Mouse (Mus musculus): ENCODE data around the gene Chrna7.

Gene Chrna7

GRCm38 (mm10) chr7:63212084-63212723, at the start of gene Chrna7:
TSS of gene Chrna7 (minus strand) at chr7:63212569.
- peak; percentile 87 for DNase-seq (ENCODE audit: extremely low spot score, low spot score)

GRCm38 (mm10) chr7:63249404-63249803, 37.0 kb upstream of the Chrna7 start:
- no peak for DNase-seq (ENCODE audit: extremely low spot score, low spot score)

GRCm38 (mm10) chr7:63237852-63238516, 25.6 kb upstream of the Chrna7 start:
- no peak for DNase-seq (ENCODE audit: extremely low spot score, low spot score)

GRCm38 (mm10) chr7:63225066-63225780, 12.9 kb upstream of the Chrna7 start:
- DNase-seq (ENCODE audit: extremely low spot score, low spot score), result no peak

- DNase-seq (ENCODE audit: extremely low spot score, low spot score), result no peak
Observed at GRCm38 (mm10) chr7:63211641-63212083, 707 bp downstream of the Chrna7 start.

- DNase-seq (ENCODE audit: extremely low spot score, low spot score), result no peak
Observed at GRCm38 (mm10) chr7:63209501-63209900, 2.9 kb downstream of the Chrna7 start.

GRCm38 (mm10) chr7:63207137-63207536, 5.2 kb downstream of the Chrna7 start:
- no peak for DNase-seq (ENCODE audit: extremely low spot score, low spot score)

- DNase-seq (ENCODE audit: extremely low spot score, low spot score), result no peak
Observed at GRCm38 (mm10) chr7:63195560-63195959, 16.8 kb downstream of the Chrna7 start.

- no peak for DNase-seq (ENCODE audit: extremely low spot score, low spot score)
Observed at GRCm38 (mm10) chr7:63189647-63190534, 22.5 kb downstream of the Chrna7 start.

- DNase-seq (ENCODE audit: extremely low spot score, low spot score), result no peak
Observed at GRCm38 (mm10) chr7:63170063-63170787, 42.1 kb downstream of the Chrna7 start.

GRCm38 (mm10) chr7:63164617-63165016, 47.8 kb downstream of the Chrna7 start:
- no peak for DNase-seq (ENCODE audit: extremely low spot score, low spot score)

GRCm38 (mm10) chr7:63162272-63162864, 50.0 kb downstream of the Chrna7 start:
- DNase-seq (ENCODE audit: extremely low spot score, low spot score), result no peak

- DNase-seq (ENCODE audit: extremely low spot score, low spot score), result no peak
Observed at GRCm38 (mm10) chr7:63153239-63153638, 59.1 kb downstream of the Chrna7 start.

- no peak for DNase-seq (ENCODE audit: extremely low spot score, low spot score)
Observed at GRCm38 (mm10) chr7:63148740-63149139, 63.6 kb downstream of the Chrna7 start.

- no peak for DNase-seq (ENCODE audit: extremely low spot score, low spot score)
Observed at GRCm38 (mm10) chr7:63148321-63148720, 64.0 kb downstream of the Chrna7 start.

GRCm38 (mm10) chr7:63122547-63122946, 89.8 kb downstream of the Chrna7 start:
- no peak for DNase-seq (ENCODE audit: extremely low spot score, low spot score)

GRCm38 (mm10) chr7:63113671-63114070, 98.7 kb downstream of the Chrna7 start:
- DNase-seq (ENCODE audit: extremely low spot score, low spot score), result peak; percentile 18

- DNase-seq (ENCODE audit: extremely low spot score, low spot score), result no peak
Observed at GRCm38 (mm10) chr7:63113252-63113651, 99.1 kb downstream of the Chrna7 start.

- DNase-seq (ENCODE audit: extremely low spot score, low spot score), result no peak
Observed at GRCm38 (mm10) chr7:63109348-63109747, 103.0 kb downstream of the Chrna7 start.

- DNase-seq (ENCODE audit: extremely low spot score, low spot score), result no peak
Observed at GRCm38 (mm10) chr7:63085954-63086353, 126.4 kb downstream of the Chrna7 start.
